Mouse (Mus musculus): ENCODE data around the gene St8sia6. TPM values are rescaled to one million over a fixed set of nuclear protein-coding genes. Genes with fewer than 3 reads are reported as not detected.

Gene St8sia6
- 1.2 and 1.3 TPM in 2 replicates for polyA plus RNA-seq (2015; fragmentation: Nextera tagmentation; extraction: Ambion mirVana)

- H3K9me3 ChIP-seq = no peaks in the 10 kb centered on the region
- H3K4me1 ChIP-seq = no peaks in the 10 kb centered on the region
- peak within 1 kb of the TSS; percentile 94 for H3K4me2 ChIP-seq (replicated peaks)
- ATAC-seq (ENCODE audit: low FRiP score, low read depth) = no peak; the same call in 1 of the 2 replicates
- H3K27me3 ChIP-seq = peaks cover 51% of the 10 kb centered on the region
- no peaks in the 10 kb centered on the region for H3K36me3 ChIP-seq
- H3K9ac ChIP-seq = peak within 1 kb of the TSS; percentile 73
- 53% methylated on average over 8 of the region's 8 CpGs for WGBS
- no peak within 1 kb of the TSS for H3K27ac ChIP-seq
- peak within 1 kb of the TSS; percentile 66 for H3K4me3 ChIP-seq
Measured at GRCm38 (mm10) chr2:13793969-13794363, at the start of gene St8sia6. TSS of gene St8sia6 (minus strand) at chr2:13794064.

GRCm38 (mm10) chr2:13836310-13836709 is 42.4 kb upstream of the St8sia6 start:
- 87% methylated on average over 3 of the region's 3 CpGs for WGBS
- H3K4me3 ChIP-seq = no peak overlapping the region
- no peaks in the 10 kb centered on the region for H3K4me1 ChIP-seq

GRCm38 (mm10) chr2:13834989-13835388 is 41.1 kb upstream of the St8sia6 start:
- H3K4me1 ChIP-seq = no peaks in the 10 kb centered on the region
- no peaks in the 10 kb centered on the region for H3K36me3 ChIP-seq
- 33% methylated on average over 1 of the region's 1 CpGs for WGBS
- H3K4me2 ChIP-seq (replicated peaks) = no peak overlapping the region
- no peak for ATAC-seq (ENCODE audit: low FRiP score, low read depth)
- H3K27ac ChIP-seq = no peak overlapping the region
- no peaks in the 10 kb centered on the region for H3K9me3 ChIP-seq
- H3K9ac ChIP-seq = no peak overlapping the region
- H3K4me3 ChIP-seq = no peak overlapping the region
- H3K27me3 ChIP-seq = no peaks in the 10 kb centered on the region

More at GRCm38 (mm10) chr2:13836310-13836709, 42.4 kb upstream of the St8sia6 start:
- H3K27me3 ChIP-seq = no peaks in the 10 kb centered on the region
- H3K4me2 ChIP-seq (replicated peaks) = no peak overlapping the region
- ATAC-seq (ENCODE audit: low FRiP score, low read depth) = no peak
- H3K36me3 ChIP-seq = no peaks in the 10 kb centered on the region
- no peak overlapping the region for H3K9ac ChIP-seq
- H3K9me3 ChIP-seq = no peaks in the 10 kb centered on the region
- no peak overlapping the region for H3K27ac ChIP-seq

GRCm38 (mm10) chr2:13816645-13817044 is 22.8 kb upstream of the St8sia6 start:
- no peaks in the 10 kb centered on the region for H3K36me3 ChIP-seq
- 87% methylated on average over 2 of the region's 2 CpGs for WGBS
- no peak for ATAC-seq (ENCODE audit: low FRiP score, low read depth)

GRCm38 (mm10) chr2:13808593-13808992 is 14.7 kb upstream of the St8sia6 start:
- H3K27ac ChIP-seq = no peak overlapping the region
- H3K27me3 ChIP-seq = no peaks in the 10 kb centered on the region
- no peak overlapping the region for H3K4me3 ChIP-seq
- H3K36me3 ChIP-seq = no peaks in the 10 kb centered on the region
- H3K9ac ChIP-seq = no peak overlapping the region
- no peak overlapping the region for H3K4me2 ChIP-seq (replicated peaks)
- 75% methylated on average over 5 of the region's 5 CpGs for WGBS
- no peak for ATAC-seq (ENCODE audit: low FRiP score, low read depth)
- no peaks in the 10 kb centered on the region for H3K4me1 ChIP-seq
- H3K9me3 ChIP-seq = no peaks in the 10 kb centered on the region

More at GRCm38 (mm10) chr2:13816645-13817044, 22.8 kb upstream of the St8sia6 start:
- Histone ChIP-seq H3K4me3 (no peak overlapping the region), H3K4me2 (replicated peaks) (no peak overlapping the region), H3K27me3 (no peaks in the 10 kb centered on the region), H3K9me3 (no peaks in the 10 kb centered on the region), H3K9ac (no peak overlapping the region), H3K27ac (no peak overlapping the region), H3K4me1 (no peaks in the 10 kb centered on the region)

DNA sequence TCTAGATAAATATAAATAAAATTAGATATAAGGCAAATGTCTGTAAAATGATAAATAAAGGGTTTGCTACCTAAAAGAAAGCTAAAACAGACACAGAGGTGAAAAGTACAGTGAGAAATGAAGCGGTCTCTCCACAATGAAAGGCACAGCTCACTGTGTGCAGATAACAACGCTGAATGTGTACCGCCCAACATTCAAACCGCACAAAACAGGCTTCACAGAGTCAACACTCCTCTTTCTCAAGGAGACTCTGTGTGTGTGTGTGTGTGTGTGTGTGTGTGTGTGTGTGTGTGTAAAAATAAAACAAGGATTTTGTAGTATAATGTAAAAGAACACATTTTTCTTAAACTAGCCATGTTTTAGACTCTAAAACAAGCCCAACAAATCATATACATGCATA is 14.1 kb upstream of the St8sia6 start:
- no peak for ATAC-seq (ENCODE audit: low FRiP score, low read depth)
- no peak overlapping the region for H3K4me3 ChIP-seq
- no peak overlapping the region for H3K27ac ChIP-seq
- H3K9ac ChIP-seq = no peak overlapping the region
- no peaks in the 10 kb centered on the region for H3K27me3 ChIP-seq
- 84% methylated on average over 4 of the region's 4 CpGs for WGBS
- H3K4me2 ChIP-seq (replicated peaks) = no peak overlapping the region
- H3K36me3 ChIP-seq = no peaks in the 10 kb centered on the region
- H3K9me3 ChIP-seq = no peaks in the 10 kb centered on the region
- H3K4me1 ChIP-seq = no peaks in the 10 kb centered on the region

GRCm38 (mm10) chr2:13806120-13806519 is 12.3 kb upstream of the St8sia6 start:
- no peaks in the 10 kb centered on the region for H3K9me3 ChIP-seq
- H3K4me2 ChIP-seq (replicated peaks) = no peak overlapping the region
- WGBS = 82% methylated on average over 3 of the region's 3 CpGs
- no peak for ATAC-seq (ENCODE audit: low FRiP score, low read depth)
- no peaks in the 10 kb centered on the region for H3K27me3 ChIP-seq
- no peak overlapping the region for H3K27ac ChIP-seq
- H3K4me1 ChIP-seq = no peaks in the 10 kb centered on the region
- H3K9ac ChIP-seq = no peak overlapping the region
- no peak overlapping the region for H3K4me3 ChIP-seq
- H3K36me3 ChIP-seq = no peaks in the 10 kb centered on the region

DNA sequence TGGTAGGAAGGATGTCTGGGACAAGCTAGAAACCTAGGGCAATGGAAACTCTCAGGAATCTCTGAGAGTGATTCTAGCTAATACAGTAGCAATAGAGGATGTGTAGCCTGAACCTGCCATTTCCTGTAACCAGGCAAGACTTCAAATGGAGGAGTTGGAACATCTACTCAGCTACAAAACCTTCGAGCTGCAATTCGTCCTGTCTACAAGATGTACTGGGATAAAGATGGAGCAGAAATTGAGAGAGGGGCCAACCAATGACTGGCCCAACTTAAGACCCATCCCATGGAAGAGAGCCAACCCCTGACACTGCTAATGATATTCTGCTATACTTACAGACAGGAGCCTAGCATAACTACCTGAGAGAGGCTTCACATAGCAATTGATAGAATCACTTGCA is 6.8 kb upstream of the St8sia6 start:
- 87% methylated on average over 2 of the region's 2 CpGs for WGBS
- no peak for ATAC-seq (ENCODE audit: low FRiP score, low read depth)
- Histone ChIP-seq H3K4me2 (replicated peaks) (no peak overlapping the region), H3K27ac (no peak overlapping the region), H3K27me3 (0 out of 2 replicates have a peak, but pooled peaks cover under 1% of the 10 kb centered on the region), H3K9ac (no peak overlapping the region), H3K36me3 (no peaks in the 10 kb centered on the region), H3K9me3 (no peaks in the 10 kb centered on the region), H3K4me3 (no peak overlapping the region), H3K4me1 (no peaks in the 10 kb centered on the region)

DNA sequence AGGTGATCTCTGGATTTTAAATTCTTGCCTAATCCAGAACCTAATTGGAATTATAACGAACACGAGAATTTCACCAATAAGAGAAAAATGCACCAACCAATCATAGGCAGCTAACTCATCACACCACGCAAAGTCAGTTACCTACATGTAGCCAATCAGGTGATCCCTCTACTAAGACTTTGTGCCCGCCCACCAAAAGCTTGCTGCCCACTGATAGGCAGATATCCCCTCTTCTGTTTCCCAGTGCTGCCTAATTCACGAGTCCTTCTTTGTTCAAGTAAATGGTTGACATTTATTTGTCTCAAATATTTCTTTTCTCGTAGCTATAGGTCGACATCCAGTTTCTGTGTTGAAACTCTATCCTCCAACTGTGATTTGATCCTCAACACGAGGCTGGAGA is 582 bp upstream of the St8sia6 start:
- 82% methylated on average over 8 of the region's 8 CpGs for WGBS

GRCm38 (mm10) chr2:13793054-13793968 is 553 bp downstream of the St8sia6 start:
- no peaks in the 10 kb centered on the region for H3K4me1 ChIP-seq
- ATAC-seq (ENCODE audit: low FRiP score, low read depth) = peak; percentile 84
- no peaks in the 10 kb centered on the region for H3K9me3 ChIP-seq
- H3K9ac ChIP-seq = peak overlapping the region; percentile 73
- H3K4me3 ChIP-seq = peak overlapping the region; percentile 66
- H3K36me3 ChIP-seq = no peaks in the 10 kb centered on the region
- H3K4me2 ChIP-seq (replicated peaks) = peak overlapping the region; percentile 94
- under 1% methylated on average over 82 of the region's 89 CpGs for WGBS
- H3K27ac ChIP-seq = no peak overlapping the region
- peaks cover 51% of the 10 kb centered on the region for H3K27me3 ChIP-seq

More for the DNA sequence above, 582 bp upstream of the St8sia6 start:
- Histone ChIP-seq H3K4me1 (no peaks in the 10 kb centered on the region), H3K27ac (no peak overlapping the region), H3K4me2 (replicated peaks) (no peak overlapping the region), H3K9ac (no peak overlapping the region), H3K27me3 (peaks cover 50% of the 10 kb centered on the region), H3K4me3 (no peak overlapping the region), H3K9me3 (no peaks in the 10 kb centered on the region), H3K36me3 (no peaks in the 10 kb centered on the region)
- ATAC-seq (ENCODE audit: low FRiP score, low read depth) = no peak

- Histone ChIP-seq H3K4me3 (peak overlapping the region; percentile 66), H3K27ac (no peak overlapping the region), H3K4me1 (no peaks in the 10 kb centered on the region), H3K9me3 (no peaks in the 10 kb centered on the region), H3K4me2 (replicated peaks) (peak overlapping the region; percentile 94), H3K9ac (no peak overlapping the region), H3K27me3 (peaks cover 51% of the 10 kb centered on the region), H3K36me3 (no peaks in the 10 kb centered on the region)
- 48% methylated on average over 13 of the region's 13 CpGs for WGBS
- no peak for ATAC-seq (ENCODE audit: low FRiP score, low read depth)
Measured at GRCm38 (mm10) chr2:13792256-13793005, 1.4 kb downstream of the St8sia6 start.

- Histone ChIP-seq H3K4me1 (no peaks in the 10 kb centered on the region), H3K9ac (no peak overlapping the region), H3K27me3 (peaks cover 51% of the 10 kb centered on the region), H3K9me3 (no peaks in the 10 kb centered on the region), H3K4me2 (replicated peaks) (no peak overlapping the region), H3K4me3 (no peak overlapping the region), H3K36me3 (no peaks in the 10 kb centered on the region), H3K27ac (no peak overlapping the region)
- WGBS = 46% methylated on average over 7 of the region's 7 CpGs
- no peak for ATAC-seq (ENCODE audit: low FRiP score, low read depth)
Measured at GRCm38 (mm10) chr2:13791598-13791997, 2.3 kb downstream of the St8sia6 start.
